Mouse (Mus musculus): ENCODE results near the gene Vat1.

DNA sequence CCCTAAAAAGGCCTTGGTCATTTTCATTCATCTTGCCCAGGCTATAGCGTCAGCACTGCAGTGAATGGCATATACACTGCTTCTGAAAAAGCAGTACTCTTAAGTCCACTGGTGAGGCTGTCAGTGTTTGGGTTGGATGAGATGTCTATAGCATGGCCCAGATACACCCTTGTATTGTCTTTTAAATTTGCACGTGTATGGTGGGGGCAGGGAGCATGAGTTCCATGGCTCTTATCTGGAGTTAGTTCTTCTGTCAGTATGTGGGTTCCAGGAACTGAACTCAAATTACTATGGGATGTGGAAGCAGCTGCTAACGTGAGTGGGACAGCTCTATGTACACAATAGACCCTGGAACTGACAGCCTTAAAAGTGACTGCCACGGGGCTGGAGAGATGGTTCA, 30.2 kb downstream of the Vat1 start:
- TF ChIP-seq POLR2A (IDR thresholded peaks at IDR 0.05; ENCODE audit: insufficient read depth, low read depth, low read length) (no peak), CTCF (IDR thresholded peaks at IDR 0.05; ENCODE audit: insufficient read depth, low read depth, low read length) (no peak)

Measured in olfactory bulb, adult 2 months (tissue).